Mouse (Mus musculus) heart, embryonic 10.5 days (tissue): ENCODE measurements around the gene Zfp768. TPM values are rescaled to one million over a fixed set of nuclear protein-coding genes. Genes with fewer than 3 reads are reported as not detected.
"Not testable (repeated sequence)": the region's sequence is repeated elsewhere in the genome, so short reads cannot be mapped to it uniquely, and the experiment has no call there.

Experiments
- DNase-seq: peaks from one replicate; pipeline ENCODE4 v3.0.0-alpha.2; 2017; ENCODE audit warnings: low spot score
- H3K27ac ChIP-seq: fragments of 300-500 bp; sonication (generic); 2 replicates; pipeline ENCODE4 v1.5.1; 2016; ENCODE audit warnings: mild to moderate bottlenecking
- H3K27me3 ChIP-seq: fragments of 300-500 bp; sonication (generic); 2 replicates; pipeline ENCODE4 v1.6.1; 2016; ENCODE audit warnings: mild to moderate bottlenecking; ENCODE audit not compliant: poor library complexity, insufficient read depth, severe bottlenecking
- H3K36me3 ChIP-seq: fragments of 300-500 bp; sonication (generic); 2 replicates; pipeline ENCODE4 v1.6.1; 2016; ENCODE audit warnings: mild to moderate bottlenecking, moderate library complexity
- H3K4me1 ChIP-seq: fragments of 300-500 bp; sonication (generic); 2 replicates; pipeline ENCODE4 v1.6.1; 2016; ENCODE audit warnings: mild to moderate bottlenecking
- H3K4me3 ChIP-seq: fragments of 300-500 bp; sonication (generic); 2 replicates; pipeline ENCODE4 v1.5.1; 2016; ENCODE audit warnings: mild to moderate bottlenecking, moderate library complexity
- H3K9me3 ChIP-seq: fragments of 300-500 bp; sonication (generic); 2 replicates; pipeline ENCODE4 v1.6.1; 2016; ENCODE audit warnings: mild to moderate bottlenecking, moderate library complexity
- WGBS: fragments of 180-500 bp; shearing (Covaris S2); methylation state at CpG from one replicate; pipeline ENCODE4 v1.1.7; 2016; 5-methylcytosine and 5-hydroxymethylcytosine counted together
- polyA plus RNA-seq: library from polyadenylated mRNA; unstranded; fragments of >200 nt; fragmentation: Nextera tagmentation; extraction: Ambion mirVana; gene quantifications from 2 replicates; pipeline ENCODE4 v1.2.1, GENCODE M21; 2016

Gene Zfp768
- polyA plus RNA-seq, 1 experiment from 2014 or later, result 18.7 TPM

DNA sequence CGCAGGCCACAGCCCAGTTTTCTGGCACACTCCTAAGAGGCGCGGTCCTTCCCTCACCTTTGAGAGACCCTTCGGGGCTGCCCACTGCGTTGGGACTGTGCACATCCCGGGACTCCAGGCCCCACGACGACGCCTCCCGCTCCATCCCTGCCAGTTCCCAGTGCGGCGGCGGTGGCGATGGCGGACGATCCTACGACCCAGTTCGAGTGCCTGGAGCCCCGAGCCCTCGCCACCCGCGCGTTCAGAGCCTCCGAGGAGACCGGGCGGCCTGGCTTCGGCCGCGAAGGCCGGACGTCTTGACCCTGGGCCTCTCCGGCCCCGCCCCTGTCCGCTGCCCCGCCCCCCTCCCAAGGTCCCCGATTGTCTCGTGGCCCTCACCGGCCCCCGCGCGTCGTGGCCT lies 297 bp downstream of the Zfp768 start:
- WGBS, result under 1% methylated on average over 42 of the region's 42 CpGs
- no peaks in the 10 kb centered on the region for H3K27me3 ChIP-seq
- H3K36me3 ChIP-seq, result peaks cover 32% of the 10 kb centered on the region
- peaks cover 40% of the 10 kb centered on the region for H3K4me1 ChIP-seq
- peak overlapping the region; percentile 93 for H3K4me3 ChIP-seq
- DNase-seq, result peak; percentile 89
- H3K27ac ChIP-seq, result peak overlapping the region; percentile 98
- H3K9me3 ChIP-seq, result no peaks in the 10 kb centered on the region

- Histone ChIP-seq H3K4me3 (peak overlapping the region; percentile 93), H3K27ac (peak overlapping the region; percentile 98)
- WGBS, result 85% methylated on average over 8 of the region's 8 CpGs
Observed at GRCm38 (mm10) chr7:127344371-127344770, 1.0 kb downstream of the Zfp768 start.

DNA sequence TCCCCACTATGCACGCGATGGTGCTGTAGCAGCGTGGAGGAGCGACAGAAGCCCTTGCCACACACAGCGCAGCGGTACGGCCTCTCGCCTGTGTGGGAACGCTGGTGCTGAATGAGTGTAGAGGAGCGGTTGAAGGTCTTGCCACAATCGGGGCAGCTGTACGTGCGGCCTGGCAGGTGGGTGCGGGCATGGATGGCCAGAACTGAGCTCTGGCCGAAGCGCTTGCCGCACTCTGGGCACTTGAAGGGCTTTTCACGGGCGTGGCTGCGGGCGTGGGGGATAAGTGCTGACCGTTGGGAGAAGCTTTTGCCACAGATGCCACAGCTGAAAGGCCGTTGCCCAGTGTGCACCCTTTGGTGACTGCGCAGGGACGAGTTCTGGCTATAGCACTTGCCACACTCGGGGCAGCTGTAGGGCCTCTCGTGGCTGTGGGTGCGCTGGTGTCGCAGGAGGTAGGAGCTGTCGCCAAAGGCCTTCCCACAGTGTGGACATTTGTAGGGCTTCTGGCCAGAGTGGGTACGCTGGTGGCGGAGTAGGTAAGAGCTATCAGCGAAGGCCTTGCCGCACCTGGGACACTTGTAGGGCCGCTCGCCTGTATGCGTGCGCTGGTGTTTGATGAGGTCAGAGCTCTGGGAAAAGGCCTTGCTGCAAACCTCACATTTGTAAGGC lies 1.9 kb downstream of the Zfp768 start:
- H3K27ac ChIP-seq, result no peak overlapping the region

More at GRCm38 (mm10) chr7:127344371-127344770, 1.0 kb downstream of the Zfp768 start:
- no peak for DNase-seq
- H3K36me3 ChIP-seq, result peaks cover 32% of the 10 kb centered on the region
- H3K4me1 ChIP-seq, result peaks cover 40% of the 10 kb centered on the region
- H3K27me3 ChIP-seq, result no peaks in the 10 kb centered on the region
- no peaks in the 10 kb centered on the region for H3K9me3 ChIP-seq

GRCm38 (mm10) chr7:127342888-127343287 lies 2.5 kb downstream of the Zfp768 start:
- peaks cover 32% of the 10 kb centered on the region for H3K36me3 ChIP-seq
- no peak for DNase-seq
- no peaks in the 10 kb centered on the region for H3K9me3 ChIP-seq
- 0 out of 2 replicates have a peak overlapping the region, but pooled peaks have one; percentile 16 for H3K27ac ChIP-seq
- H3K4me3 ChIP-seq, result peak overlapping the region; percentile 93; the same call in 1 of the 2 replicates
- WGBS, result 94% methylated on average over 7 of the region's 7 CpGs
- H3K4me1 ChIP-seq, result peaks cover 40% of the 10 kb centered on the region
- no peaks in the 10 kb centered on the region for H3K27me3 ChIP-seq

More for the DNA sequence above, 1.9 kb downstream of the Zfp768 start:
- Histone ChIP-seq H3K9me3 (no peaks in the 10 kb centered on the region), H3K4me3 (peak overlapping the region; percentile 93; the same call in 1 of the 2 replicates), H3K36me3 (peaks cover 32% of the 10 kb centered on the region), H3K27me3 (no peaks in the 10 kb centered on the region), H3K4me1 (peaks cover 40% of the 10 kb centered on the region)
- WGBS, result 90% methylated on average over 38 of the region's 38 CpGs
- DNase-seq, result no peak

DNA sequence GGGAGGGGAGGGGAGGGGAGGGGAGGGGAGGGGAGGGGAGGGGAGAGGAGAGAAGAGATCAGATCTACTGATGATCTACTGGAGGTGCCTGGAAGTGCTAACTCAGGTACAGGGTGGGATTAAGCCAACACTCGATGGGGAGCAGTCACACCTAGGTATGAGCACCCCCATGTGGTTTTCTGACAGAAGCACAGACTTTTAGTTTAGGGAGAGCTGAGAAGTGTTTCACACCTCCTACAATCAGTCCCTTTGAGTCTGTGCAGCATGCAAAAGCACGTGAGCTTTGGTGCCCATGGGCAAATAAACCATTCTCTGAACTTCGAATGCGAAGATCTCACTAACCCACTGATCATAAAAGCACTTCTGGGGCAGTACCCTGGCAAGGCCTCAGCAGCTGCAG lies 3.1 kb downstream of the Zfp768 start:
- DNase-seq, result no peak

GRCm38 (mm10) chr7:127341861-127342260 lies 3.5 kb downstream of the Zfp768 start:
- 90% methylated on average over 6 of the region's 6 CpGs for WGBS
- H3K4me3 ChIP-seq, H3K9me3 ChIP-seq, H3K27ac ChIP-seq, H3K27me3 ChIP-seq, DNase-seq: not testable (repeated sequence)
- H3K36me3 ChIP-seq, result peaks cover 32% of the 10 kb centered on the region
- peaks cover 36% of the 10 kb centered on the region for H3K4me1 ChIP-seq

More for the DNA sequence above, 3.1 kb downstream of the Zfp768 start:
- Histone ChIP-seq H3K36me3 (peaks cover 32% of the 10 kb centered on the region), H3K4me3 (no peak overlapping the region), H3K27me3 (no peaks in the 10 kb centered on the region), H3K9me3 (no peaks in the 10 kb centered on the region), H3K27ac (no peak overlapping the region), H3K4me1 (peaks cover 40% of the 10 kb centered on the region)
- 62% methylated on average over 4 of the region's 4 CpGs for WGBS

DNA sequence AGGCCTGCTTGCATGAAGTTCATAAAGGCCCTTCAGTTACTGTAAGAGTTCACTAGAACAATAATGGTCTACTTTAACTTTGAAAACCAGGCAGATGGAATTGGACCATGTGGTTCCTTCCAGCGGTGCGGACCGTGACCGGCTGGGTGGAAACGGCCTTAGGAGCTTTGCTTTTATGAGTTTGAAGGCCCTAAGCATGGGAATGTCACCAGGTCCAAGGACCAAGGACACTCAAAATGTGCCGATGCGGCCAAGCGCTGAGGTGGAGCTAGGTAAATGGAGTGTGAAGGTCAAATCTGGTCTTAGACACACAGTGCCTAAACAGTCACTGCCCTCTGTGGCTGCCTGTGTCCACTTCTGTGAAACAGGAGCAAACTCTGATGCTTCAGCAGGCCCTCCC lies 4.0 kb downstream of the Zfp768 start:
- peaks cover 31% of the 10 kb centered on the region for H3K4me1 ChIP-seq
- H3K4me3 ChIP-seq, result no peak overlapping the region
- H3K27ac ChIP-seq, result no peak overlapping the region
- no peaks in the 10 kb centered on the region for H3K27me3 ChIP-seq
- DNase-seq, result no peak
- no peaks in the 10 kb centered on the region for H3K9me3 ChIP-seq
- H3K36me3 ChIP-seq, result peaks cover 32% of the 10 kb centered on the region
- WGBS, result 96% methylated on average over 8 of the region's 8 CpGs

GRCm38 (mm10) chr7:127337636-127338035 lies 7.8 kb downstream of the Zfp768 start:
- peaks cover 15% of the 10 kb centered on the region for H3K36me3 ChIP-seq
- no peak overlapping the region for H3K4me3 ChIP-seq
- no peak for DNase-seq
- no peaks in the 10 kb centered on the region for H3K27me3 ChIP-seq
- H3K27ac ChIP-seq, result no peak overlapping the region
- H3K4me1 ChIP-seq, result peaks cover under 1% of the 10 kb centered on the region
- 59% methylated on average over 4 of the region's 4 CpGs for WGBS
- H3K9me3 ChIP-seq, result no peaks in the 10 kb centered on the region

- no peaks in the 10 kb centered on the region for H3K9me3 ChIP-seq
- no peaks in the 10 kb centered on the region for H3K27me3 ChIP-seq
- no peak overlapping the region for H3K4me3 ChIP-seq
- no peak overlapping the region for H3K27ac ChIP-seq
- no peaks in the 10 kb centered on the region for H3K36me3 ChIP-seq
- H3K4me1 ChIP-seq, result no peaks in the 10 kb centered on the region
- WGBS, result 78% methylated on average over 4 of the region's 4 CpGs
- DNase-seq, result no peak
Observed at GRCm38 (mm10) chr7:127335604-127336003, 9.8 kb downstream of the Zfp768 start.

- H3K36me3 ChIP-seq, result no peaks in the 10 kb centered on the region
- no peak overlapping the region for H3K4me3 ChIP-seq
- DNase-seq, result no peak
- no peaks in the 10 kb centered on the region; the same call in 1 of the 2 replicates for H3K27me3 ChIP-seq
- no peak overlapping the region for H3K27ac ChIP-seq
- 77% methylated on average over 6 of the region's 6 CpGs for WGBS
- no peaks in the 10 kb centered on the region for H3K4me1 ChIP-seq
- H3K9me3 ChIP-seq, result no peaks in the 10 kb centered on the region
Observed at GRCm38 (mm10) chr7:127333240-127333639, 12.1 kb downstream of the Zfp768 start.

DNA sequence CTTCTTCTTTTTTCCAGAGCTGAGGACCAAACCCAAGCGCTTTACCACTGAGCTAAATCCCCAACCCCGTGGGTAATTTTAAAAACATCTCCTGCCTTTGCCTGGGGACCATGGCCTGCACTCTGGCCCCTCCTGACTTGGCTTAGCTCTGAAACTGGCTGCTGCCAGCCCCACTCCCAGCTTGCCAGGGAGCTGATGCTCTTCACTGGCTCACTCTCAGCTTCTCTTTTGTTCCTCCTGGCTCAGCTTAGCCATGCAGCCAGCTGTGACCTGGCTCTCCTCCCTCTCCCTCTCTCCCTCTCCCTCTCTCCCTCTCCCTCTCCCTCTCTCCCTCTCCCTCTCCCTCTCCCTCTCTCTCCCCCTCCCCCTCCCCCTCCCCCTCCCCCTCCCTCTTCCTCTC lies 18.7 kb downstream of the Zfp768 start:
- Histone ChIP-seq H3K4me1 (peaks cover 8% of the 10 kb centered on the region; the same call in 1 of the 2 replicates), H3K27ac (no peak overlapping the region), H3K9me3 (no peaks in the 10 kb centered on the region), H3K36me3 (no peaks in the 10 kb centered on the region), H3K27me3 (peaks cover 7% of the 10 kb centered on the region; the same call in 1 of the 2 replicates), H3K4me3 (no peak overlapping the region)
- 86% methylated on average over 2 of the region's 2 CpGs for WGBS
- DNase-seq, result no peak

- Histone ChIP-seq H3K4me3 (no peak overlapping the region), H3K27ac (no peak overlapping the region), H3K27me3 (peaks cover 7% of the 10 kb centered on the region; the same call in 1 of the 2 replicates), H3K9me3 (no peaks in the 10 kb centered on the region), H3K4me1 (peaks cover 11% of the 10 kb centered on the region; the same call in 1 of the 2 replicates), H3K36me3 (no peaks in the 10 kb centered on the region)
- WGBS, result 85% methylated on average over 8 of the region's 8 CpGs
- DNase-seq, result no peak
Observed at GRCm38 (mm10) chr7:127325550-127325949, 19.8 kb downstream of the Zfp768 start.

DNA sequence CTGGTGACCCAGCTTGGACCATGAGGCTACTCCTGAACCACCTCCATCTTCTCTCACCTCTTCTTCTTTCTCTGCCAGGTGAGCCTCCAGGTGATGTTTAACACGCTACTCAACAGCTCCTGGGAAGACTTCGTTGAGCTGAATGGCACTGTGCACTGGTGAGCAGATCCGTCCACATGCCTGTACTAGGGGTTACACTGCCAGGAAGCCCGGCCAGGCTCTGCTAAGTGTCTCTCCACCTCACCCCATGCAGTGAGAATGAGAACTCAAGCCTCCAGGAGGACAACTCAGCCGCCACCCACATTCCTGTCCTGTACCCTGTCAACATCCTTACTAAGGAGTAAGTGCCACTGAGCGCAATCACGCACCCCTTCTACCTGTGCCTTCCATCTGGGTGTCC lies 20.4 kb downstream of the Zfp768 start:
- Histone ChIP-seq H3K4me1 (peaks cover 11% of the 10 kb centered on the region; the same call in 1 of the 2 replicates), H3K9me3 (no peaks in the 10 kb centered on the region), H3K36me3 (no peaks in the 10 kb centered on the region), H3K4me3 (no peak overlapping the region), H3K27me3 (peaks cover 7% of the 10 kb centered on the region; the same call in 1 of the 2 replicates), H3K27ac (no peak overlapping the region)
- no peak for DNase-seq
- 76% methylated on average over 7 of the region's 7 CpGs for WGBS
